Mouse (Mus musculus) heart, postnatal 0 days (tissue): ENCODE measurements at regions not wholly inside any gene's neighbourhood (a gene's known extent, or its start where the extent isn't known, plus 50 kb on each side); places are given as distances from the start of the nearest gene placed in this dataset.

ENCODE experiments used
- CTCF ChIP-seq: IDR thresholded peaks from 2 replicates; pipeline ENCODE4 v1.5.1; 2016; ENCODE audit warnings: antibody characterized with exemption, control low read depth, low read depth
- EP300 ChIP-seq: IDR thresholded peaks from 2 replicates; pipeline ENCODE4 v1.6.1; 2016; ENCODE audit warnings: antibody characterized with exemption, low read depth

DNA sequence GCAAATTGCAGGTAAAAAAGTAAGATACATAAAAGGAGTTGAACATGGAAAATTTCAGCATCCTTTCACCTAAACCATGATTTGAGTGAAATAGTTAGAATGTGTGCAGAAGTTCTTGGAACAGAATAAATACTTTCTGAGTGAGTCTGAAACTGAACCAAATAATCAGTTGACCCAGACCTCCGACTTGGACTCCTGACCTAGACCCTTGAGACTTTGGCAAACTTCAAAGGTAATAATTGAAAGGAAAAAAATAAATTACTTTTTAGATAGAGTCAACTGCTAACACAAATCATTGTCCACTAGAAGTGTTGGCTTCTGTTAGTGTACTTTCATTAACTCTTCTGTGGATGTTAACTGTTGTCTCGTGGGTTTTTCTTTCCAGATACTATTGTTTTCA is 460.6 kb upstream of the Htr2a start:
- TF ChIP-seq EP300 (no peak), CTCF (no peak)
